Mouse (Mus musculus) hindbrain, embryonic 14.5 days (tissue): Measurements from ENCODE around the gene Mob3c. TPM values are rescaled to one million over a fixed set of nuclear protein-coding genes. Genes with fewer than 3 reads are reported as not detected.

ENCODE experiments used
- ATAC-seq: fragments of 200-750 bp; cut with Nextera tagmentation; 2 replicates; pipeline ENCODE4 v1.8.0; 2017; ENCODE audit warnings: moderate number of reproducible peaks, mild to moderate bottlenecking, moderate TSS enrichment, moderate library complexity; ENCODE audit not compliant: low FRiP score
- DNase-seq: peaks from one replicate; pipeline ENCODE4 v3.0.0-alpha.2; 2015; ENCODE audit warnings: low spot score
- H3K27ac ChIP-seq: fragments of 300-500 bp; sonication (generic); 2 replicates; pipeline ENCODE4 v1.5.1; 2014; ENCODE audit warnings: mild to moderate bottlenecking, moderate library complexity
- H3K27me3 ChIP-seq: fragments of 300-500 bp; sonication (generic); 2 replicates; pipeline ENCODE4 v1.6.1; 2014; ENCODE audit warnings: mild to moderate bottlenecking, low read length, mixed read lengths; ENCODE audit not compliant: control insufficient read depth, insufficient read depth
- H3K36me3 ChIP-seq: fragments of 300-500 bp; sonication (generic); replicated peaks from 2 replicates; pipeline ENCODE4 v1.6.1; 2014; ENCODE audit not compliant: control insufficient read depth, insufficient read depth
- H3K4me1 ChIP-seq: fragments of 300-500 bp; sonication (generic); replicated peaks from 2 replicates; pipeline ENCODE4 v1.6.1; 2014; ENCODE audit warnings: antibody characterized with exemption, low read length, mixed read lengths; ENCODE audit not compliant: control insufficient read depth, insufficient read depth
- H3K4me2 ChIP-seq: fragments of 300-500 bp; sonication (generic); replicated peaks from 2 replicates; pipeline ENCODE4 v1.6.1; 2014; ENCODE audit warnings: mild to moderate bottlenecking, moderate library complexity
- H3K4me3 ChIP-seq: fragments of 300-500 bp; sonication (generic); replicated peaks from 2 replicates; pipeline ENCODE4 v1.5.1; 2014; ENCODE audit warnings: mild to moderate bottlenecking, low read length
- H3K9ac ChIP-seq: fragments of 300-500 bp; sonication (generic); 2 replicates; pipeline ENCODE4 v1.6.1; 2014
- H3K9me3 ChIP-seq: fragments of 300-500 bp; sonication (generic); 2 replicates; pipeline ENCODE4 v1.6.1; 2016; ENCODE audit warnings: low read length; ENCODE audit not compliant: control insufficient read depth
- WGBS: fragments of 180-500 bp; shearing (Covaris S2); extraction: QIAGEN DNeasy Blood & Tissue Kit; methylation state at CpG from one replicate; pipeline ENCODE4 v1.1.7; 2014; 5-methylcytosine and 5-hydroxymethylcytosine counted together
- polyA plus RNA-seq: library from polyadenylated mRNA; unstranded; fragments of >200 nt; fragmentation: Nextera tagmentation; extraction: Ambion mirVana; gene quantifications from 2 replicates; pipeline ENCODE4 v1.2.1, GENCODE M21; 2014

Mob3c gene
- polyA plus RNA-seq, 1 experiment from 2014 or later: 5.8 TPM

DNA sequence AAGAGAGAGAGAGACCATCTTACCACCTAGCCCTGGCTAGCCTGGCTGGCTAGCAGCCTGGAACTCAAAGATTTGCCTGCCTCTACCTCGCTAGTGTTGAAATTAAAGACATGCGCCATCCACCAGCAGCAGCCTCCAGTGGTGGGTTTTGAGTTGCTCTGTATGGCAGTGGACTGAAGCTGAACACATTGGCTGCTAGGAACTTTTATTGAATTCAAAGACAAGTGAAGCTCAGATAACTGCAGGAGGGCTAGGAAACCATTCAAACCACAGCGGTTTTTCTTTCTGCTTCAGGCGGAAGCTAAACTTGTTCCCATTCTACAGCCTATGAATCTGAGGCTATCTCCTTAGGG is 381 bp upstream of the Mob3c start:
- WGBS: 4% methylated on average over 4 of the region's 4 CpGs
- no peaks in the 10 kb centered on the region for H3K4me1 ChIP-seq
- H3K4me3 ChIP-seq: peak overlapping the region; percentile 83
- peak; percentile 43 for DNase-seq
- no peaks in the 10 kb centered on the region for H3K9me3 ChIP-seq
- no peaks in the 10 kb centered on the region for H3K27me3 ChIP-seq
- peak; percentile 19; the same call in 1 of the 2 replicates for ATAC-seq
- H3K36me3 ChIP-seq: 0 out of 2 replicates have a peak, but pooled peaks cover 7% of the 10 kb centered on the region
- H3K9ac ChIP-seq: peak overlapping the region; percentile 76
- H3K4me2 ChIP-seq: peak overlapping the region; percentile 71
- H3K27ac ChIP-seq: no peak overlapping the region

DNA sequence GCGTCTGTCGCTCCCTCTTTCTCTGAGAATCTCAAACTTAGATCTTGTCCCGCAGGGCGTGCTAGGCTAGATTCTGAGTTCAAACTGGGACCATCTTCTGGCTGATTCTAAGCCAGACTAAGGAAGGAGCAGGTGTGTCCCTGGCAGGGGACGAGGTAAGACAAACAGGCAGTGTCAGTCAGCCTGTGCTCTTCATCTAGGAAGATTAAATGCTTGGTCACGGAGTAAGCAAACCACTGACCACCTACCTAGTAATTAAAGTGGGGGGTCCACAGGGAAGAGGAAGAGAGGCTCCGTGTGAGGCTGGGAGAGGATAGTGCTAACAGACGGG is 645 bp downstream of the Mob3c start:
- H3K9ac ChIP-seq: peak overlapping the region; percentile 76
- no peak overlapping the region for H3K27ac ChIP-seq
- H3K4me2 ChIP-seq: peak overlapping the region; percentile 71
- DNase-seq (no peak), ATAC-seq (0 out of 2 replicates have a peak, but pooled peaks have one; percentile 21)
- WGBS: 6% methylated on average over 8 of the region's 8 CpGs
- 0 out of 2 replicates have a peak, but pooled peaks cover 11% of the 10 kb centered on the region for H3K36me3 ChIP-seq
- no peaks in the 10 kb centered on the region for H3K27me3 ChIP-seq
- peak overlapping the region; percentile 83 for H3K4me3 ChIP-seq
- H3K4me1 ChIP-seq: no peaks in the 10 kb centered on the region
- H3K9me3 ChIP-seq: no peaks in the 10 kb centered on the region

DNA sequence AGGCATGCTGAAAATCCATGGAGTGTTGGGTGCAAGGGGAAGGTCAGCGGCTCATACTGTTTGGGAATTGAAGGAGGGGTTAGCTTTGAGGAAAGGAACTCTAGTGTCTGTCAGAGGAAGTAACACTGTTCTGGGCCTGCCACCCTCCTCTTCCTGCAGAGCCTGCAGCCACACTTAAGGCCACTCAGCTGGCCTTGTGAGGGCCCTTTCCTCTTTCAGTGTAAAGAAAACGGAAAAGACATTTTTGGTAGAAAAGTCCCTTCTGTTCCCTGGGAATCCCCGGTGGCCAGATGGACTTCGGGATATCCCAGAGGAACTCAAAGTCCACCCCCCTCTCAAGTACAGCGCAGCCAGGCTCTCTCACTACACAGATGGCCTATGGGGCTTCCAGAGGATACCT is 2.6 kb downstream of the Mob3c start:
- no peaks in the 10 kb centered on the region for H3K27me3 ChIP-seq
- no peak overlapping the region for H3K4me3 ChIP-seq
- DNase-seq (no peak), ATAC-seq (no peak)
- H3K27ac ChIP-seq: no peak overlapping the region
- no peaks in the 10 kb centered on the region for H3K9me3 ChIP-seq
- H3K4me2 ChIP-seq: no peak overlapping the region
- WGBS: 84% methylated on average over 5 of the region's 5 CpGs
- H3K9ac ChIP-seq: no peak overlapping the region
- H3K4me1 ChIP-seq: no peaks in the 10 kb centered on the region
- peaks cover 13% of the 10 kb centered on the region; the same call in 1 of the 2 replicates for H3K36me3 ChIP-seq

DNA sequence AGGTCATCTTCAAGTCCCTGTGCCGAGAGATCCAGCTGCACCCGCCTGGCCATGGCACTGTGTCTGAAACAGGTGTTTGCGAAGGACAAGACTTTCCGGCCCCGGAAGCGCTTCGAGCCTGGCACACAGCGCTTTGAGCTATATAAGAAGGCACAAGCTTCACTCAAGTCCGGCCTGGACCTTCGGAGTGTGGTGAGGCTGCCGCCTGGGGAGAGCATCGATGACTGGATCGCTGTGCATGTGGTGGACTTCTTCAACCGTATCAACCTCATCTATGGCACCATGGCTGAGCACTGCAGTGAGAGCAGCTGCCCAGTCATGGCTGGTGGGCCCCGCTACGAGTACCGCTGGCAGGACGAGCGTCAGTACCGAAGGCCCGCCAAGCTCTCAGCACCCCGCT is 3.3 kb downstream of the Mob3c start:
- no peak overlapping the region for H3K9ac ChIP-seq
- WGBS: 93% methylated on average over 22 of the region's 22 CpGs

DNA sequence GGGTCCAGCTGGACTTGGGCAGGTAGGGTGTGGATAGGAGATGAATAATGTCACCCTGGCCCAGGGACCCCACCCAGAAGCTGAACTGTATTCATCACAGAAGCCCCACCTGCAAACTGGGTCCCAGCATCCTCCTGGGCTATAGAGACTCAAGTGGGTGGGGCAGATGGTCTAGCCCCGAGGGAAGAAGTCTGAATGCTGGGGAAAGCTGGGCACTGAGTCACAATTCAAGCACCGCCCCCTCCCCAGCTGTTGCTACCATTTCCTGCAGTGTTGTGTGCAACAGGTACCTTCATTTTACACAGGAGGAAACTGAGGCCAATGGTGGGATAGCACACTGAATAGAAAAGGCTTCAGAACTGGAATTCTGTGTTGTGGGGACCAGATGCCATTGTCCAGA is 4.1 kb downstream of the Mob3c start:
- H3K4me1 ChIP-seq: no peaks in the 10 kb centered on the region
- DNase-seq (no peak), ATAC-seq (no peak)
- WGBS: 65% methylated on average over 2 of the region's 2 CpGs
- H3K9ac ChIP-seq: no peak overlapping the region
- H3K36me3 ChIP-seq: peaks cover 17% of the 10 kb centered on the region; the same call in 1 of the 2 replicates
- no peak overlapping the region for H3K27ac ChIP-seq
- H3K9me3 ChIP-seq: no peaks in the 10 kb centered on the region
- no peaks in the 10 kb centered on the region for H3K27me3 ChIP-seq
- H3K4me3 ChIP-seq: no peak overlapping the region
- H3K4me2 ChIP-seq: no peak overlapping the region

More for the DNA sequence above, 3.3 kb downstream of the Mob3c start:
- DNase-seq (no peak), ATAC-seq (no peak)
- Histone ChIP-seq H3K4me3 (no peak overlapping the region), H3K27ac (no peak overlapping the region), H3K36me3 (peaks cover 17% of the 10 kb centered on the region; the same call in 1 of the 2 replicates), H3K27me3 (no peaks in the 10 kb centered on the region), H3K4me2 (no peak overlapping the region), H3K9me3 (no peaks in the 10 kb centered on the region), H3K4me1 (no peaks in the 10 kb centered on the region)

DNA sequence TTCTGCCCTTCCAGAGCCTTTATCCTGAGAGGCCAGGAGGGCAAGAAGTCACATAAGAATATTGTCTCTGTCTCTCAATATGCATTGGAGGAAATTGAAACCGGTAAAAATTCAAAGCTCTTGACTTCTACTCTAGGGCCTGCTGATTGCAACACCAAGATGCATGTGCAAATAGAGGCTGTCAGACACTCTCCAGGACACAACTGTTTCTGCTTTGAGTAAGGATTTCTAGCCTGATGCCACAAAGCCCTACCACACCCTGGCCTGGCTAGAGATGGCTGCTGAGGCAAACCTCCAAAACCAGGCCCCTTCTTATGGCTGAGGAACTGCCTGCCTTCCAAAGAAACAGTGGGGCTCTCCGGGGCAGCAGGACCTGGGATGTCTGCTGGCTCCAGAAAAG is 7.7 kb downstream of the Mob3c start:
- no peak for ATAC-seq

DNA sequence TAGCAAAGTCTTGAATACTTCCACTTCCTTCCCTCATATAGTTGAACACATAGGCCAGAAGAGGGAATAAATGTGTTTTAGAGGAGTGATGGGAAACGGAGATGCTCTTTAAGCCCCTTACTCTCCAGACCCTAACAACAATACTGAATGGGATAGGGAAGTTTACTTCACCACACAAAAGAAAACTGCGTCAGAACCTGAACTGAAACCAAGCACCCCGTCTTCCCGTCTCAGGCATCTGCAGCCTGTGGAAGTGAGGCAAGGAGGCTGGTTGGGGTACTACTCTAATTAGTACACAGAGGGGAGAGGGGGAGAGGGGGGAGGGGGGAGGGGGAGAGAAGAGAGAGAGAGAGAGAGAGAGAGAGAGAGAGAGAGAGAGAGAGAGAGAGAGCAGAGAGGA is 10.3 kb downstream of the Mob3c start:
- 79% methylated on average over 4 of the region's 4 CpGs for WGBS
- Histone ChIP-seq H3K36me3 (peaks cover 6% of the 10 kb centered on the region; the same call in 1 of the 2 replicates), H3K27me3 (no peaks in the 10 kb centered on the region), H3K27ac (no peak overlapping the region), H3K4me1 (peaks cover 6% of the 10 kb centered on the region; the same call in 1 of the 2 replicates), H3K9me3 (no peaks in the 10 kb centered on the region), H3K4me3 (no peak overlapping the region), H3K4me2 (peak overlapping the region; percentile 67), H3K9ac (no peak overlapping the region)
- ATAC-seq (no peak), DNase-seq (no peak)

More for the DNA sequence above, 7.7 kb downstream of the Mob3c start:
- H3K4me3 ChIP-seq: no peak overlapping the region
- H3K4me1 ChIP-seq: peaks cover 6% of the 10 kb centered on the region; the same call in 1 of the 2 replicates
- no peaks in the 10 kb centered on the region for H3K9me3 ChIP-seq
- H3K36me3 ChIP-seq: peaks cover 17% of the 10 kb centered on the region; the same call in 1 of the 2 replicates
- H3K27ac ChIP-seq: no peak overlapping the region
- no peak overlapping the region for H3K4me2 ChIP-seq
- no peak for DNase-seq
- WGBS: 73% methylated on average over 2 of the region's 2 CpGs
- no peaks in the 10 kb centered on the region for H3K27me3 ChIP-seq
- no peak overlapping the region for H3K9ac ChIP-seq

DNA sequence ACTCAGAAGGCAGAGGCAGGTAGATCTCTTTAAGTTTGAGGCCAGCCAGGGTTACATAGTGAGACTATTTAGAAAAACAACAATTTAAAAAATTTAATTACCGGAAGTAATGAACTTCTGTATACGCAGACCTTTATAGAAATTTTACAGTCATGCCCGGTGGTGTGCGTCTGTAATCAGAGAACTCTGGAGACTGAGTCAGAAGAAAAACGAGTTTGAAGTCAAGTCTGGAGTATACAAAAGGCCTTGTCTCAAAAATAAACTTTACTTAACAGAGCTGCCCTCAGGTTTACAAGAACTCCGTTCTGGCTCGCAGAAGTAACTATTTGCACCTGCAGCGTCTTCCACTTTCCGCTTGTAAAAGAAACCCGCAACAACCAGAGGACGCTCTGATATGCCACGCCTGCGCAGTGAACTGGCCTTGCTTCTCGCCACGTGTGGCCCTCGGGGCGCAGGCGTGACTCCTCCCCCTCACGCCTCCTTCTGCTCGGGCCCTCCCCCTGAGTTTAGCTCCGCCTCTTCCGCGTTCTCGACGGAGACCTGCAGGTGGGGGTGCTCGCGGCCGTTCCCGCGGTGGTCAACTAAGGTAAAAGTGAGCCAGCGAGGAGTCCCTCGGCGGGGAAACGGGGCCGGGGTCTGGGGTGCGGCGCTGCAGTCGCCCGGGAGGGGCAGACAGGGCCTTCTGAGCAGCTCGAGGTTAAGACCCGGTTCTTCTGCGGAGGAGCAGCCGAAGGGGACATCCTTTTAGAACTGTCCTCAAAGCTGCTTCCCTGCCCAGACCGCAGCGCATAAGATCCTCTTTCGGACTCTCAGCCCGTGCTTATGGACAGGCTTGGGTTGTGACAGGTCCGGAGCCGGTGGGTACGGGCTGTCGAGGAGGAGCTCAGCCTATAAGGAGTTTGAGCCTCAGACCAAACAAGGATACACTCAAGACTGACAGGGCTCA is 11.1 kb downstream of the Mob3c start, which contains the start of gene Mknk1:
TSS of gene Mknk1 (plus strand) at position 503 of the 946 bp plus-strand sequence.
- Histone ChIP-seq H3K27me3 (no peaks in the 10 kb centered on the region), H3K4me1 (peaks cover 6% of the 10 kb centered on the region; the same call in 1 of the 2 replicates), H3K4me2 (peak within 1 kb of the TSS; percentile 67), H3K36me3 (peaks cover 6% of the 10 kb centered on the region; the same call in 1 of the 2 replicates), H3K9me3 (no peaks in the 10 kb centered on the region), H3K9ac (peak within 1 kb of the TSS; percentile 65), H3K27ac (no peak within 1 kb of the TSS), H3K4me3 (peak within 1 kb of the TSS; percentile 61)
- DNase-seq (peak; percentile 92), ATAC-seq (peak; percentile 94)
- WGBS: 2% methylated on average over 51 of the region's 51 CpGs

DNA sequence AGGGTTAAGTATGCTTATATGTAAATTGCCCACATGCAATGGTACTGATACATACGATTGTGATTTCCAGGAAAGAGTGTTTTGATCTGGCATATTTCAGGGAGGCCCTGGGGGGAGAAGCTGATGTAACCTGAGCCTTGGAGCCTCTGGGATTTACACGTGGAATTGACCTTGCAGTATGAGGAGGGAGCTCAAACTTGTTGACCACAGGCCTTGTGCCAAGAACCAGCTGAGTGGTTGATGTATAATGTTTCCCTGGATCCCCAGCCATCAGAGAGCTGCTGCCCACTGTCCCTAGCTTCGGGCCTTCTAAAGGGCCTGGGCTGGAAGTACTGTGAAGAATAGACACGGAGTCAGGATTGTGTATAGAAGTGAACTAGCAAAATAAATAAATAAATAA is 12.1 kb downstream of the Mob3c start:
- Histone ChIP-seq H3K9ac (no peak overlapping the region), H3K36me3 (0 out of 2 replicates have a peak, but pooled peaks cover 6% of the 10 kb centered on the region), H3K4me1 (peaks cover 6% of the 10 kb centered on the region; the same call in 1 of the 2 replicates), H3K4me3 (peak overlapping the region; percentile 61; the same call in 1 of the 2 replicates), H3K4me2 (peak overlapping the region; percentile 67; the same call in 1 of the 2 replicates), H3K27me3 (no peaks in the 10 kb centered on the region), H3K27ac (no peak overlapping the region), H3K9me3 (no peaks in the 10 kb centered on the region)
- ATAC-seq (no peak), DNase-seq (no peak)
- WGBS: 62% methylated on average over 4 of the region's 4 CpGs
